Mouse (Mus musculus): ENCODE measurements around the gene Efhc1. TPM values are rescaled to one million over a fixed set of nuclear protein-coding genes. Genes with fewer than 3 reads are reported as not detected.
A peak's percentile ranks its signal among the peaks of the same experiment; 100 is the strongest.

Gene Efhc1
- polyA plus RNA-seq, 1 experiment, result 0.13 TPM

GRCm38 (mm10) chr1:21026534-21026933 lies 75.1 kb downstream of the Efhc1 start:
- Histone ChIP-seq H3K4me2 (ENCODE audit: low read depth) (no peak overlapping the region), H3K27me3 (ENCODE audit: control insufficient read depth, insufficient read depth, insufficient read length) (no peaks in the 10 kb centered on the region), H3K36me3 (ENCODE audit: control insufficient read depth, insufficient read depth) (no peaks in the 10 kb centered on the region), H3ac (ENCODE audit: control insufficient read depth, insufficient read length) (no peak overlapping the region), H3K4me3 (no peak overlapping the region), H3K79me2 (ENCODE audit: control insufficient read depth, insufficient read depth) (no peaks in the 10 kb centered on the region)
- TF ChIP-seq POLR2AphosphoS2 (IDR thresholded peaks at IDR 0.05; ENCODE audit: insufficient read length, low read depth) (no peak), TCF12 (IDR thresholded peaks at IDR 0.05; ENCODE audit: insufficient read depth, poor library complexity, severe bottlenecking) (no peak), MAX (IDR thresholded peaks at IDR 0.05; ENCODE audit: low read depth) (no peak), SRF (IDR thresholded peaks at IDR 0.05; ENCODE audit: control insufficient read depth, insufficient read length, low read depth) (no peak), TCF3 (IDR thresholded peaks at IDR 0.05; ENCODE audit: insufficient read length, low read depth) (no peak), E2F4 (IDR thresholded peaks at IDR 0.05; ENCODE audit: insufficient read depth) (no peak), REST (IDR thresholded peaks at IDR 0.05; ENCODE audit: insufficient read depth, insufficient read length) (no peak), POLR2A (IDR thresholded peaks at IDR 0.05; ENCODE audit: insufficient read length, low read depth) (no peak), MYOD1 (IDR thresholded peaks at IDR 0.05; ENCODE audit: control insufficient read depth in 1 of 3, insufficient read length in 2 of 3, low read depth in 2 of 3) (no peak), USF1 (IDR thresholded peaks at IDR 0.05; ENCODE audit: low read depth) (no peak), CEBPB (IDR thresholded peaks at IDR 0.05; ENCODE audit: insufficient read depth, poor library complexity, severe bottlenecking) (no peak), MYOG (IDR thresholded peaks at IDR 0.05; ENCODE audit: control insufficient read depth in 1 of 3, insufficient read depth in 1 of 3, insufficient read length in 2 of 3, low read depth in 2 of 3) (no peak)

- Histone ChIP-seq H3K4me2 (ENCODE audit: low read depth) (no peak overlapping the region), H3K36me3 (ENCODE audit: control insufficient read depth, insufficient read depth) (no peaks in the 10 kb centered on the region), H3K79me2 (ENCODE audit: control insufficient read depth, insufficient read depth) (no peaks in the 10 kb centered on the region), H3K4me3 (no peak overlapping the region), H3K27me3 (ENCODE audit: control insufficient read depth, insufficient read depth, insufficient read length) (no peaks in the 10 kb centered on the region), H3ac (ENCODE audit: control insufficient read depth, insufficient read length) (no peak overlapping the region)
- TF ChIP-seq REST (IDR thresholded peaks at IDR 0.05; ENCODE audit: insufficient read depth, insufficient read length) (no peak), MAX (IDR thresholded peaks at IDR 0.05; ENCODE audit: low read depth) (no peak), USF1 (IDR thresholded peaks at IDR 0.05; ENCODE audit: low read depth) (no peak), POLR2AphosphoS2 (IDR thresholded peaks at IDR 0.05; ENCODE audit: insufficient read length, low read depth) (no peak), CEBPB (IDR thresholded peaks at IDR 0.05; ENCODE audit: insufficient read depth, poor library complexity, severe bottlenecking) (no peak), MYOG (IDR thresholded peaks at IDR 0.05; ENCODE audit: control insufficient read depth in 1 of 3, insufficient read depth in 1 of 3, insufficient read length in 2 of 3, low read depth in 2 of 3) (no peak), SRF (IDR thresholded peaks at IDR 0.05; ENCODE audit: control insufficient read depth, insufficient read length, low read depth) (no peak), MYOD1 (IDR thresholded peaks at IDR 0.05; ENCODE audit: control insufficient read depth in 1 of 3, insufficient read length in 2 of 3, low read depth in 2 of 3) (no peak), POLR2A (IDR thresholded peaks at IDR 0.05; ENCODE audit: insufficient read length, low read depth) (no peak), TCF12 (IDR thresholded peaks at IDR 0.05; ENCODE audit: insufficient read depth, poor library complexity, severe bottlenecking) (no peak), TCF3 (IDR thresholded peaks at IDR 0.05; ENCODE audit: insufficient read length, low read depth) (no peak), E2F4 (IDR thresholded peaks at IDR 0.05; ENCODE audit: insufficient read depth) (no peak)
Measured at GRCm38 (mm10) chr1:21029000-21029399, 77.6 kb downstream of the Efhc1 start.

DNA sequence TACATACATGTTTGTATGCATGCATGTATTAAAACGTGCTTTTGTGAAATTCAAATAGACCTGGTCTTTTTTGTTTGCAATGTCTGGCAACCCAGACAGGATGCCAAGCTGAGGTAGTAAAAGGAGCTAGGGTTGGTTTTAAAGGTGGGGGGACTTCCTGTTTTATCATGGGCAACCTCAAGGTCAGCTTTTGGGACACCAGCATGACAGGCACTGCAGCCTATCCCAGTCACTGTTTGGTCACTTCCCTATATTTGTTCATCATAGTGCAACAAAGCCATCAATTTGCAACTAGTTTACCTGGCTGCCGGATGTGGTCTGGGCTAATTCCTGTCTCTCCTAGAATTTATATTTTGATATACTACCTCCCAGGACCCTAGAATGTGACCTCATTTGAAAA lies 80.2 kb downstream of the Efhc1 start:
- H3K27me3 ChIP-seq (ENCODE audit: control insufficient read depth, insufficient read depth, insufficient read length), result no peaks in the 10 kb centered on the region
- no peak overlapping the region for H3K4me3 ChIP-seq
- peaks cover 7% of the 10 kb centered on the region for H3K36me3 ChIP-seq (ENCODE audit: control insufficient read depth, insufficient read depth)
- peaks cover under 1% of the 10 kb centered on the region for H3K79me2 ChIP-seq (ENCODE audit: control insufficient read depth, insufficient read depth)
- H3ac ChIP-seq (ENCODE audit: control insufficient read depth, insufficient read length), result no peak overlapping the region
- TF ChIP-seq REST (IDR thresholded peaks at IDR 0.05; ENCODE audit: insufficient read depth, insufficient read length) (no peak), MAX (IDR thresholded peaks at IDR 0.05; ENCODE audit: low read depth) (no peak), E2F4 (IDR thresholded peaks at IDR 0.05; ENCODE audit: insufficient read depth) (no peak)
- H3K4me2 ChIP-seq (ENCODE audit: low read depth), result no peak overlapping the region

DNA sequence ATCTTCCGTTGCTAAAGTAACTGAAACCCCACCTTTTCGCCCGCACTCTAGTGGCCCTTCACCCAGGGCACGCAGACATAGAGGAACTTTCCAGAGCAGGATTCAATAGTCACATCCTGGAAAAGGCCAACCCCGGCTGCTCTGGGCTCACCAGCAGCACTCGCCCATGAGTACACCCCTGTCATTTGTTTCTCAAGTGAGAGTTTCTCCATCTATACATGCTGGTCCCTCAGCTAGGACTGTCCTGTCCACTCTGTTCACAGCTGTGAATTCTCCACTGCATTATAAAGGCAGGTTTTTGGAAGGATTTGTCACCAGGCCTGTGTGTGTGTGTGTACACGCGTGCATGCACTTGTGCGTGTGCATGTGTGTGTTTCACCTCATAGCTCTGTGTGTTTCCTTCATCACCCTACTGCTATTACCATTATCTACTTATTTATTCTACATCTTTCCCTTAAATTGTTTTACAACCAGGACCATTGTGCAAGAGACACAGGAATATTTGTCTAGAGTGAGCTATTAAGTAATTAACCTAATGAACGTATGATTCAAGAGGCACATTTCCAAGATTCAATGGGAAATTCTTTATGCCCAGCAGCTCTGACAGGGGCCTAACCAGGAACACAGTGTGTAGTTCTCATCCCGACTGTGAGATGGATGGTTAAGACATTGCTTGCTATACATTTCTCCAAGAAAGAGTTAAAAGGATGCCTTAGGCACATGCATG lies 81.8 kb downstream of the Efhc1 start:
- TF ChIP-seq POLR2AphosphoS2 (IDR thresholded peaks at IDR 0.05; ENCODE audit: insufficient read length, low read depth) (no peak), MYOG (IDR thresholded peaks at IDR 0.05; ENCODE audit: control insufficient read depth in 1 of 3, insufficient read depth in 1 of 3, insufficient read length in 2 of 3, low read depth in 2 of 3) (no peak), TCF12 (IDR thresholded peaks at IDR 0.05; ENCODE audit: insufficient read depth, poor library complexity, severe bottlenecking) (no peak), MAX (IDR thresholded peaks at IDR 0.05; ENCODE audit: low read depth) (no peak), REST (IDR thresholded peaks at IDR 0.05; ENCODE audit: insufficient read depth, insufficient read length) (no peak), USF1 (IDR thresholded peaks at IDR 0.05; ENCODE audit: low read depth) (no peak), MYOD1 (IDR thresholded peaks at IDR 0.05; ENCODE audit: control insufficient read depth in 1 of 3, insufficient read length in 2 of 3, low read depth in 2 of 3) (no peak), SRF (IDR thresholded peaks at IDR 0.05; ENCODE audit: control insufficient read depth, insufficient read length, low read depth) (no peak), E2F4 (IDR thresholded peaks at IDR 0.05; ENCODE audit: insufficient read depth) (no peak), POLR2A (IDR thresholded peaks at IDR 0.05; ENCODE audit: insufficient read length, low read depth) (no peak), TCF3 (IDR thresholded peaks at IDR 0.05; ENCODE audit: insufficient read length, low read depth) (no peak)
- Histone ChIP-seq H3K36me3 (ENCODE audit: control insufficient read depth, insufficient read depth) (peaks cover 7% of the 10 kb centered on the region), H3K4me2 (ENCODE audit: low read depth) (no peak overlapping the region), H3K79me2 (ENCODE audit: control insufficient read depth, insufficient read depth) (peaks cover 5% of the 10 kb centered on the region), H3K27me3 (ENCODE audit: control insufficient read depth, insufficient read depth, insufficient read length) (no peaks in the 10 kb centered on the region), H3ac (ENCODE audit: control insufficient read depth, insufficient read length) (no peak overlapping the region), H3K4me3 (no peak overlapping the region)

DNA sequence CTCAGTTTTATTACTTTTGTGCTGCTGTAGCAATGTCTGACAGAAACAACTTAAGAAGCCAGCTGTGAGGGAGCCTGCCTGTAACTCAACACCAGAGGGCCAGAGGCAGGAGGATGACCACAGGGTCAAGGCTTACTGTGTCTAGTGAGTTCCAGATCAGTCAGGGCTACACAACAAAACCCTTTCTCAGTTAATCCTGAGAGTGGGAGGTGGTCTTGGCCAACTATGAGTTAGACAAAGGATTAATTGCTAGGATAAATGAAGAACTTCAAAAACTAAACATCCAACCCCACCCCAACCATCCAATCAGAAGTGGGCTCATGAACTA lies 82.3 kb downstream of the Efhc1 start:
- TF ChIP-seq MYOD1 (IDR thresholded peaks at IDR 0.05; ENCODE audit: control insufficient read depth in 1 of 3, insufficient read length in 2 of 3, low read depth in 2 of 3) (peak in 1 of 3 experiments; percentile 32), TCF12 (IDR thresholded peaks at IDR 0.05; ENCODE audit: insufficient read depth, poor library complexity, severe bottlenecking) (no peak)
- Histone ChIP-seq H3K4me2 (ENCODE audit: low read depth) (no peak overlapping the region), H3K79me2 (ENCODE audit: control insufficient read depth, insufficient read depth) (peaks cover 5% of the 10 kb centered on the region), H3ac (ENCODE audit: control insufficient read depth, insufficient read length) (no peak overlapping the region), H3K36me3 (ENCODE audit: control insufficient read depth, insufficient read depth) (peaks cover 7% of the 10 kb centered on the region), H3K27me3 (ENCODE audit: control insufficient read depth, insufficient read depth, insufficient read length) (no peaks in the 10 kb centered on the region), H3K4me3 (no peak overlapping the region)

Measured in myocyte (in vitro differentiated cells).